Mouse (Mus musculus): ENCODE data around the gene Gm10118.

The Gm10118 gene

DNA sequence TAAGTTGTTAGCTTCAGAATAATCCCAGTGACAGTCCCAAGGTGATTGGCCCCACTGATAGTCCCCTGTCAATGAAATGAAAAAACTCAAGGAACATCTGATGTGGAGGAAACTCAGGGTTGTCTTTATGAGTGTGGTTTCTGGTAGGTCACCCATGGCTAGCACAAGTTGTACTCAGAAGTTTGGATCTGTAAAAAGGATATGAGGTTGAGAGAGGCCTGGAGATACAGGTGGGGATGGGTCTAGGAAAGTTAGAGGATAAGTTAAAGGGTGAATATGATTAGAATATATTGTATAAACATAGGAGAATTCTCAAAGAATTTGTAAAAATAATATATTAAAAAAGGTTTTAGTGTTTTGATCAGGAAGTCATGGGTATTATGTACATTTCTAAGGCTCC is at the start of gene Gm10118:
Gene Gm10118, minus strand, starts transcription at position 101 of the 400 bp plus-strand sequence.
- DNase-seq: no peak

DNA sequence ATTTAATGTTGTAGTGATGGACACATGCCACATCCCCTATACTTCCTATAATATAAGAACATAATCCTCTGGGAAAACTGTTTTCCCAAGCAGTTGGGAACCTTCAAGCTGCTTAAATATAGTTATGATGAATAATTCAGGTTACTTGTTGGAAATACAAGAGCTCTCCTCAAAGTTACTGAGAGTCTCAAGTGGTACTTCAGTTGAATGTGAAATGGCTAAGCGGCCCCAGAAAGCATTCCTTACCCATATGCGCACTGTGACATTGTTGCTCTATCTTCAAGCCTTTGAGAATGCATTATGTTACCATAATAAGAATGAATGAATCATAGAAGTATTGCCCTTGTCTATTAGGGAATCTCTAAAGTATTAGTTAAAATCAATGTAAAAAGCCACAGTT is 45.1 kb upstream of the Gm10118 start:
- DNase-seq: no peak

DNA sequence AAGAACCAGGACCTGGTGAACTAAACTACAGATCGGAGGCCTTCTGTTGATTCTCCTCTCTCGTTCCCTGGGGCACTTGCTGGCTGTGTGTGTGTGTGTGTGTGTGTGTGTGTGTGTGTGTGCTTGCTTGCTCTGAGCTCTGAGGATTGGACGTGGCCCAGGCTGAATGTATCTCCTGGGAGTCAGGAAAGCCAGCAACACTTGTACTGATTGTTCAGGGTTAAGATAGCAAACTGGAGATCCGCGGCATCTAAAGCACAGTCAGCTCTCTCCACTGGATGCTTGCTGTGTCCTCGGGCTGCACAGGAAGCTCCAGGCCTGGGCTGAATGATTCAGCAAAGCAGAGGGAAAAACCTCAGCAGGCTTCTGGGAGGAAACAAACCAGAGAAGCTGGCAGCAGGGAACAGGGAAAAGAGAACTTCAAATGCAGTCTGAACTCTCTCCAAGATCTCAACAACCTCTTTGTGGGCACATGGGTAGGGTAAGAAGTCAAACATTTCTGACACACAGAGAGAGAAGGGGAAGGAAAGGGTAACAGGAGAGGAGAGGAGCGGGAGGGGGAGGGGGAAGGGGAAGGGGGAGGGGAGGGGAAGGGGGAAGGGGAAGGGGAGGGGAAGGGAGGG is 27.2 kb upstream of the Gm10118 start:
- DNase-seq: peak; percentile 25

DNA sequence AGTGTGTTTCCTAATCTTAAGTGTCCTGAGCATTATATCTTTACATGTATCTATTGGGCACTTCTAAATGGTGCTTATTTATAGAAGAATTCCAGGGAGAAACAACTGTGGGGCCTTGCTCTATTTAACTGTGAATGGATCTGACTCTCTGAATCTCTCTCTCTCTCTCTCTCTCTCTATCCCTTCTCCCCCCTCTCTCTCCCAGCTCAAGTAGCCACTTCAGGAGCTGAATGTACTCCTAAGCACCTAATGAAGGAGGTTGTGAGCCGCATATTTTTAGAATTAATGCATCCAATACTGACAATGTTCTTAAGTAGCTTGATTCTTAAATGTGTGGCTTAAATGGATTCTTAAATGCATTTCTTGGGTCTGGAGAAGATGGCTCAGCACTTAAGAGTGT is 24.2 kb upstream of the Gm10118 start:
- DNase-seq: no peak

DNA sequence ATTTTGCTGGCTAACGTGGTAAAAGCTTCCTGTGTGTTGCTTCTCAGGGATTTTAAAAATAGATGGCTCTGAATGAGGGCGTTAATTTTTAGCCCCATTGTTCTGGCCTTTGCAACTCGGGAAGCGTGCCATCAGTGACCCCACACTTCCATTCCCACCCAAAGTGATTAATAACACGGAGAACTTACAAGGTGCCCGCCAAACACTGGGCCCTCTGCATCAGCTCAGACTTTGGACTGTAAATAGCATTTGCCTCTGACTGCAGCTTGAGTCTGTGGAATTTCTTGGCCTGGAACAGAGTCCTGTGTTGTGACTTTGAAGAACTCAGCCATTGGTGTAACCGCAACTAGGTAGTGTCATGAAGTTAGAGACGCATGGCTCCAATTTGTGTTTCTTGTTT is 23.6 kb upstream of the Gm10118 start:
- DNase-seq: no peak

DNA sequence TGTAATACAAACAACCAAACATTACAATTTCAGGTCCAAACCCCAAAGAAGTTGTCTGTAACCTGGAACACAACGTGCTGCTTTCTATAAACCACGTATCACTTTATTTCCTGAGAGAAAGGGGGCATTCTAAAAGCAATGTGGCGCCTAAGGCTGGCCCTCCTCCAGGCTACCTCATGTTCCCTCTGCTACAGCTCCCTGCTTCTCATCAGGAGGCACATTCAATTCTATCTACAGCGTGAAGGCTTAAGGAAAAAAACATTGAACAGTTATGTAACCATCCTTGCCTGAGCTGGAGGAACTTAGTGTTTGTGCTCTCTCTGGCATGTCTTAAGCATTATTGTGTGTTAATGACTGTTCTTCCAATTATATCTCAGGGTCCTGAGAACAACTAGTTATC is 20.0 kb upstream of the Gm10118 start:
- DNase-seq: no peak

DNA sequence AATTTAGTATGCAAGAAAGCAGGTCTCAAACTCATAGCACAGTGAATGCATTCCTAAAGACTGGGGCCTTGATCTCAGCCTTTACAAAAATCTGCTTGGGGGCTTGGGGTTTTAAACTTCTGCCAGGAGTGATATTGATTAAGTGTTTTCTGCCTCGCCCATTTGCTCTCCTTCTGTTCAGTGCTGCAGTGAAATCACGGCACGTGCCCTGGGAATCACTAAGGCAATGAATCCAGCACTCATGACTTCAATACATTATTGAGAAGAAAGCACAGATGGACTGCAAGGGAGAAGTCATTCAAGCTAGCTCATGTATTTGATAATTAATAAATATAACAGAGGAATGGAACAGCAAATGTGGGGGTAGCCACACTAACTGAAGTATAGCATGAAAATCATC is 18.3 kb upstream of the Gm10118 start:
- no peak for DNase-seq

DNA sequence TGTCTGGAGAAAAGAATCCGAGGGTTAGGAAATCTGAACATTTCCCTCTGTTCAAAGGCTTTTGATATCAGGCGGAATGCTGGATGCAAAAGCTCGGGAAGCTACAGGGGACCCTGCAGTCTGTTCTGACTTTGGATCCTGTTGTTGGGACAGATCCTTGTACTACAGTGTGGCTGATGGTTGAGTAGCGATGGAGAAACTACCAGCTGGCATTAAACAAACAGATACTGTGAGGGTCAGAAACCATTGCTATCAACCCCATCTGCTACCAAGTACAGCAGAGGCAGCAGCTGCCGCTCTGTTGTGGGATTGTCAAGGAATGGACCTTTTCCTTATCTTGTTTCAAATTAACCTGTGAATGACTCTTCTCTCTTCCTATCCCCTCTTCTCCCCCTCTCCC is 6.7 kb upstream of the Gm10118 start:
- no peak for DNase-seq

DNA sequence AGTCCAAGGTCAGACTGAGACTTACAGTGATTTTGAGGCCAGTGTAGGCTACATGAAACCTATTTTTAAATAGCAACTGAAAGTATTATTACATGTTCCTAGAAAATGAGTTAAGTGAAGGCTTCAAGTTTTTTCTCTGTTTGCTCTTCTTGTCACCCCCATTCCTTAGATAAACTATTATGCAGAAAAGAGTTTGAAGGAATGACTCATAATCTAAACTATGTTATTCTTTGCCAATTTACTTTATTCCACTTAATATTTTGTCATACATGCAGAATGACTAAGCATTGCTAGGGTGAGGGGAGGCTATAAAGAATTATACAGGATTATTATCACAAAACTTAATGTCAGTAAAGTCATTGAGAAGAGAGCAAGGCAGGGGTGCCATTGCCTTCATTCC is 18.4 kb downstream of the Gm10118 start:
- DNase-seq: no peak

DNA sequence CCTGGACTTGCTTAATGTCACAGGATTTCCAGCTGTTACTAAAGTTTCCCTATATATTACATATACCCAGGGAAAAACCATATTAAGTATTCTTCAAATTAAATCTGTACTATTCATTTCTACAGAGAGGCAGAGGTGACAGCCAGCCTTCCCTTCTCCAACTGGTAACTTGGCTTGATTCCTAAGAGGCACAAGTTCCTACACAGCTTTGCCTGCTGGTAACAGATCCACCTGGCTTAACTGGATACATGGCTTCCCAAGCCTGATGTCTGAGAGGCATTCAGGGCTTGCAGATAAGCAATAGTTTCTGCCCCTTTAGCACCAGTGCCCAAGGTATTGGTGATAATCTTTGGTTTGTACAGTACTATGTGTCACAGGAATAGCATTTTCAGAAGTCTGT is 27.3 kb downstream of the Gm10118 start:
- DNase-seq: no peak

DNA sequence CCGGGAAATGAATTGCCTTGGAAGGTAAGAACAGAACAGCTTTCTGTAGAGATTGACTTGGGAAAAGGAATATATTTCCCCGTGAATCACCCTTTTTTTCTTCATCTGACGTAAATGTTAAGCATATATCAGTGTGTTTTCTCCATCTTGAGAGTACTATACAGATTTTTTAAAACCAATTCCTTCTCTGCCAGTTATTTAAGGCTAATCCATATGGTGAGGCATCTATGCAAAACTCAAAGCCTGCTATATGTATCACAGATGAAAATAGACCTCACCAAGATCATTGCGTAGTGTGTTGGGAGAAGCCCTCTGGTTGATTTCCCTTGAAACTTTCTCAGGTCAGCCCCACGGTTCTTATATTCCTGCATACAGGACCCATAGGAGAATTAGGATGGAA is 32.6 kb downstream of the Gm10118 start:
- no peak for DNase-seq

DNA sequence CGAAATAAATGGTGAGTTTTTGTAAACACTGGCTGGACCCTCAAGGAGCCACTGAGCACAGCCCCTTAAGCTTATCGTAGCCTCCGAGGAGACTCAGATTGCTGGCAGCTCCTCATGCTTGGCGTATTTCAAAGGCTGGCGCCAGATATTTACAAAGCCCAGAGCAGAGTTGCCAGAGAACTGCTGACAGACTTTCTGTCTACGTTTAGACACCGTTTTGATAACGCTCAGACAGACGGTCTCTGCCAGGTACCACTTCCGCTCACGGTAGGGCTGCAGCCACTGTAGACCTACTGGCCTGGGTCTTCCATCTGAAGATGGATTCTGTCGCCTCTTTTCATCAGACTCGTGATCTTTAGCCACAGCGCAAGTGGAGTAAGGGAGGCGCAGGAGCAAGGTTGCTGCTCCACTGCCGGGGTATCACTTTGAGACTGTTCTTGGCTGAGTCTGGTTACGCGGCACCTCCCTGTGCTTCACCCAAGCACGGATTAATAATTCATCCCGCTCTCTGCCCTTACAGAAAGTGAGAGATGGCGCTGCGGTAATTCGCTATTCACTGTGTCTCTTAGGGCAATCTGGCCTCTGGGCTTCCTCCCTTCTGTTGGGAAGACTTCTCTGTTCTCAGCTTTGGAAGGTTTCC is 40.7 kb downstream of the Gm10118 start:
- DNase-seq: no peak

DNA sequence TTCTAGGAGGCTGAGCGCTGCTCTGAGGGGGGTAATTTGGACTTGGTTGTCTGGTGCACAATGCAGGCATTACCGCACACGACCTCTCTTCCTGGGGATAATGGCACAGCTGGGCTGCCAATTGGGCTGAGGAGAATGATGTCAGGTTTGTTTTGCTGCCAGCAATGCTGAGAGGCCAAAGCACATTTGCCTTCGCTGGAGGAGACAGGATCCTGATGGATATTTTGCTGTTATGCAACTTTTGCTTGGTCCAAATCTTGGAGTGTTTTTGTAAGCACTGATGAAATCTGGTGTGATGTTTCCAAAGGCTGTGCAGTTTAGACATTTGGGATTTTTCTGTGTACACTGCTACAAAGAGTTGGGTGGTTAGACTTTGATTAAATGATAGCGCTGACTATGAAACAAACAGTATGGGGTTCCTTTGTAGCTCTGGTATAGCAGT is 46.8 kb downstream of the Gm10118 start:
- peak; percentile 4 for DNase-seq

All from retina, postnatal 1 day (tissue).